ENCODE assay signal across 29 mouse cellular contexts in the genomic region with DNA sequence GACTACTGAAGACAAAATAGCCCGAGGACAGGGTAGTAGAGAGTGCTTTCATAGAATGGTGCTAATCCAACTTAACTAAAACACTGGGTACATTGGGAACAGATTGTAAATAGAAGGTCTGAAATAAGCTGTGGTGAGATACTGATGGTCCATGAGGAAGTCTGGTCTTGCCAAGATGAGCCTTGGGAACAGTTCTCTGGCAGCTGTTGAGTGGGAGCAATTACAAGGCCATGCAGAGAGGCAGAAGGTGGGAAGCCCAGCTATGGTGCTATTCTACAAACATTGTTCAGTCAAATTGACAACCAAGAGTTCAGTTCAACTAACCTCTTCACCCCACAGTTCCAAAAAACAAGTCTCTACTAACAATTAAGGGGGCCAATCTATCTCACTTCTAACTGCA.
DNase-seq lines count a peak whose midpoint lies in the region; TF ChIP-seq lines count a peak whose summit lies in the region.
"Had no signal": no experiment of that assay in that cellular context is flagged by ENCODE, and none has a peak within 500 bp of the region (broad histone marks: within the 10 kb centered on the region; RNA-seq: fewer than 3 reads in every experiment).

No protein-coding gene starts in this region.

- WGBS in lung, adult 2 months, result 82% methylated on average over 1 of the region's 1 CpGs

- TF ChIP-seq CTCF in lung, adult 2 months (IDR thresholded peaks at IDR 0.05; ENCODE audit: insufficient read depth, low read length), result no peak

- peak; percentile 38 to 68 for DNase-seq in layer of hippocampus, adult 18-20 months (ENCODE audit: low spot score in 2 of 2)
- DNase-seq in layer of hippocampus, adult 9-10 months (ENCODE audit: low spot score), result no peak
- peak; percentile 20 for DNase-seq in lung, postnatal 10 days
- no peak for DNase-seq in lung, adult 2 months
- peak; percentile 69 for DNase-seq in layer of hippocampus, adult 9-11 months
- peak; percentile 24 to 44 for DNase-seq in left cerebral cortex, postnatal 36 days (ENCODE audit: low spot score in 2 of 2)
- DNase-seq in cerebellum, adult 11-12 months, result no peak
- DNase-seq: adrenal gland, adult 8-10 months; B cell, adult 2 months; cerebellum, adult 9-10 months; cerebellum, postnatal 36 days; gastrocnemius, postnatal 14 days; heart, adult 11 months; heart, postnatal 36 days; kidney, adult 2 months; kidney, postnatal 4 days; liver, embryonic 13.5 days; lung, adult 18-20 months; lung, postnatal 14 days; midbrain, embryonic 14.5 days; right cerebral cortex, postnatal 4 days; thymus, postnatal 4 days had no signal

- H3K4me1 ChIP-seq in lung, adult 2 months (ENCODE audit: control insufficient read depth, insufficient read depth, low read length), result no peaks in the 10 kb centered on the region
- H3K4me1 ChIP-seq: forebrain, embryonic 13.5 days; heart, embryonic 15.5 days; hindbrain, embryonic 12.5 days; intestine, embryonic 15.5 days; limb, embryonic 10.5 days; limb, embryonic 15.5 days; liver, embryonic 13.5 days had no signal

- H3K4me3 ChIP-seq in lung, adult 2 months (replicated peaks; ENCODE audit: extremely low read depth, low read depth, low read length), result no peak overlapping the region
- H3K4me3 ChIP-seq: forebrain, embryonic 13.5 days; heart, embryonic 10.5 days; heart, embryonic 15.5 days; hindbrain, embryonic 12.5 days; intestine, embryonic 15.5 days; limb, embryonic 10.5 days; limb, embryonic 15.5 days; liver, embryonic 13.5 days had no signal

- no peak for TF ChIP-seq POLR2A in lung, adult 2 months (IDR thresholded peaks at IDR 0.05; ENCODE audit: borderline replicate concordance, extremely low read depth, low read depth, low read length)

- intact Hi-C loops in left cerebral cortex, postnatal 36 days (cut with DNase I), result no loop called here

Comparison
In these comparisons a context has a peak if more than half of its experiments do, and no peak if none do; other contexts are left out.
1. DNase-seq: peak in layer of hippocampus, adult 18-20 months (2 of 2), lung, postnatal 10 days (single experiment), layer of hippocampus, adult 9-11 months (single experiment) and left cerebral cortex, postnatal 36 days (2 of 2); none in layer of hippocampus, adult 9-10 months (single experiment), lung, adult 2 months (single experiment) and cerebellum, adult 11-12 months (single experiment).